Mouse (Mus musculus) megakaryocyte, embryonic 14.5 days (primary cell): Measurements from ENCODE around the gene Resp18. TPM values are rescaled to one million over a fixed set of nuclear protein-coding genes. Genes with fewer than 3 reads are reported as not detected.

Experiments used
- H3K27me3 ChIP-seq: replicated peaks from 2 replicates; pipeline ENCODE3; 2012; ENCODE audit warnings: inconsistent platforms
- H3K36me3 ChIP-seq: replicated peaks from 2 replicates; pipeline ENCODE3; 2012; ENCODE audit warnings: low read length, inconsistent platforms, mixed read lengths
- H3K4me1 ChIP-seq: 2 replicates; pipeline ENCODE4 v1.6.1; 2012; ENCODE audit warnings: inconsistent platforms
- H3K4me3 ChIP-seq: replicated peaks from 2 replicates; pipeline ENCODE3; 2012; ENCODE audit warnings: moderate library complexity, mild to moderate bottlenecking, inconsistent platforms
- H3K9me3 ChIP-seq: 2 replicates; pipeline ENCODE4 v1.6.1; 2012; ENCODE audit warnings: inconsistent platforms
- FLI1 ChIP-seq: IDR thresholded peaks from 2 replicates; pipeline ENCODE4 v1.6.1; 2012; ENCODE audit warnings: low read length, inconsistent platforms, mixed read lengths
- GATA1 ChIP-seq: IDR thresholded peaks from 3 replicates; pipeline ENCODE4 v1.6.1; 2012; ENCODE audit warnings: mixed read lengths, low read length, inconsistent platforms, borderline replicate concordance
- polyA plus RNA-seq: library from polyadenylated mRNA; stranded (reverse); fragments of >175 nt; gene quantifications from 2 replicates; pipeline ENCODE4 v1.2.3, GENCODE M21; 2012; ENCODE audit warnings: low replicate concordance; ENCODE audit not compliant: insufficient read depth

The Resp18 gene
- polyA plus RNA-seq, 1 experiment: 0.26 TPM

GRCm38 (mm10) chr1:75223532-75223931 lies 54.7 kb downstream of the Resp18 start:
- Histone ChIP-seq H3K27me3 (no peaks in the 10 kb centered on the region), H3K36me3 (no peaks in the 10 kb centered on the region), H3K4me1 (peaks cover 93% of the 10 kb centered on the region), H3K9me3 (no peaks in the 10 kb centered on the region), H3K4me3 (peak overlapping the region; percentile 67)
- TF ChIP-seq FLI1: no peak
- no peak for TF ChIP-seq GATA1

- TF ChIP-seq GATA1 (no peak), FLI1 (no peak)
- peaks cover 87% of the 10 kb centered on the region for H3K4me1 ChIP-seq
- H3K4me3 ChIP-seq: no peak overlapping the region
- no peaks in the 10 kb centered on the region for H3K9me3 ChIP-seq
- H3K36me3 ChIP-seq: peaks cover 3% of the 10 kb centered on the region
- no peaks in the 10 kb centered on the region for H3K27me3 ChIP-seq
Measured at GRCm38 (mm10) chr1:75222926-75223325, 55.3 kb downstream of the Resp18 start.

Other genes with a start within 250 kb of the Resp18 start
- gene Nhej1, start 153.2 kb downstream of the Resp18 start, polyA plus RNA-seq: 0.66 TPM in 1 of 2 replicates, not detected in the other
- gene Slc23a3, start 144.5 kb downstream of the Resp18 start, polyA plus RNA-seq: not detected in 2 replicates
- gene Cnppd1, start 135.7 kb downstream of the Resp18 start, polyA plus RNA-seq: 34.3 and 35.1 TPM in 2 replicates
- gene Retreg2, start 135.6 kb downstream of the Resp18 start, polyA plus RNA-seq: 42.4 and 48.9 TPM in 2 replicates
- gene Zfand2b, start 109.8 kb downstream of the Resp18 start, polyA plus RNA-seq: 20.4 and 28.1 TPM in 2 replicates
- gene Abcb6, start 98.0 kb downstream of the Resp18 start, polyA plus RNA-seq: 6.4 and 12.6 TPM in 2 replicates
- gene Ankzf1, start 86.3 kb downstream of the Resp18 start, polyA plus RNA-seq: 0.68 and 8.0 TPM in 2 replicates
- gene Atg9a, start 86.2 kb downstream of the Resp18 start, polyA plus RNA-seq: 58.1 and 99.4 TPM in 2 replicates
- 0.47 and 1.1 TPM in 2 replicates for gene Glb1l, start 67.6 kb downstream of the Resp18 start, polyA plus RNA-seq
- 195 and 221 TPM in 2 replicates for gene Stk16, start 67.6 kb downstream of the Resp18 start, polyA plus RNA-seq
- 283 and 585 TPM in 2 replicates for gene Tuba4a, start 58.5 kb downstream of the Resp18 start, polyA plus RNA-seq
- gene A630095N17Rik, start 46.3 kb downstream of the Resp18 start, polyA plus RNA-seq: not detected in 2 replicates
- gene Dnajb2, start 42.0 kb downstream of the Resp18 start, polyA plus RNA-seq: 97.0 and 100 TPM in 2 replicates
- 12.4 and 22.6 TPM in 2 replicates for gene Ptprn, start 13.9 kb downstream of the Resp18 start, polyA plus RNA-seq
- gene Dnpep, start 39.6 kb upstream of the Resp18 start, polyA plus RNA-seq: 165 and 178 TPM in 2 replicates
- gene Des, start 81.9 kb upstream of the Resp18 start, polyA plus RNA-seq: 0.11 TPM in 1 of 2 replicates, not detected in the other
- gene Speg, start 96.9 kb upstream of the Resp18 start, polyA plus RNA-seq: 48.7 TPM in 1 of 2 replicates, not detected in the other
- 234 and 693 TPM in 2 replicates for gene Gmppa, start 157.5 kb upstream of the Resp18 start, polyA plus RNA-seq
- 0.13 TPM in 1 of 2 replicates, not detected in the other for gene Asic4, start 172.0 kb upstream of the Resp18 start, polyA plus RNA-seq
- 9.2 and 30.3 TPM in 2 replicates for gene Chpf, start 200.9 kb upstream of the Resp18 start, polyA plus RNA-seq
- gene Tmem198, start 201.1 kb upstream of the Resp18 start, polyA plus RNA-seq: 1.7 TPM in 1 of 2 replicates, not detected in the other
- 8.6 and 12.9 TPM in 2 replicates for gene Obsl1, start 228.0 kb upstream of the Resp18 start, polyA plus RNA-seq
- 2.3 and 2.4 TPM in 2 replicates for gene Inha, start 228.7 kb upstream of the Resp18 start, polyA plus RNA-seq
- 35.7 and 52.7 TPM in 2 replicates for gene Stk11ip, start 243.1 kb upstream of the Resp18 start, polyA plus RNA-seq